Mouse (Mus musculus) left cerebral cortex, postnatal 10 days (tissue): Measurements from ENCODE around the gene Tmem37. TPM values are rescaled to one million over a fixed set of nuclear protein-coding genes. Genes with fewer than 3 reads are reported as not detected.
A peak's percentile ranks its signal among the peaks of the same experiment; 100 is the strongest.

Experiments used
- DNase-seq, 2 experiments: peaks; one replicate each; pipeline ENCODE4 v3.0.0; 2021 to 2022; ENCODE audit warnings: low spot score in 2 of 2, mixed read lengths in 1 of 2; ENCODE audit errors: extremely low spot score in 1 of 2
- intact Hi-C: fragments of 180-260 bp; cut with DNase I; formaldehyde crosslinking; loops from one replicate; pipeline ENCODE4 v1.15.1; 2025
- total RNA-seq, 2 experiments: library from RNA; stranded (reverse); gene quantifications; 2 replicates each; pipeline ENCODE4 v1.2.3; 2021

The Tmem37 gene
- total RNA-seq, 2 experiments from 2014 or later = 1.4 to 1.8 TPM

DNA sequence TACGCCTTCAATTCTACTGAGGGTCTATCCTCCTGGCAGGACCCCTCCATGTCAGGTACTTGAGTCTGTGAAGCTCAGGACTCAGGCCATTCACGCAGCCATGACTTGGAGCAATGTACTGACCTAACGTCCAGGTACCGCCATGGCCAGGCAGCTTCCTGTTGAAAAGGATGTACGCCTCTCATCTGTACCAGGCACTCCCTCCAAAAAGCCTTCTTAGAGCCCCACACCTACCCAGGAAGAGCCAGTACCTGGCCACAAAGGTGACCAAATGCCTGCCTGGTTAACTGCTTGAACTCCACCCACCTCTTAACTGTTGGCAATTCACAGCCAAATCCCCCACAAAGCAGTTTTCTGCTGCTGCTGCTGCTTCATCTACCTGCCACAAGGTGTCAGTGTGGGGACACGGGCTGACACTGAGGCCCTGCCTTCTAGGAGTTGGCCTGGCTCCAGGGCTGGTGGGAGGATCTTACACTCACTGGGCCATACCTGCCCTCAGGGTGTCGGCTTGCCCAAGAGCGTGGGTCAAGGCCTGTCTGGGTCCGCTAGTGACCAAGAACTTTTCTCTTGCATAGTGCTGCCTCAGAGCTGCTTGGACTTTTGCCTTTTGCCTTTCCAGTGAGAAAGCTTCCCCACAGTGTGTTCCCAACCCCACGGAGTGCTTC, 40.9 kb downstream of the Tmem37 start:
- intact Hi-C loops = loop anchor here (2.0 kb wide), 1 partner anchor 60 kb away; no protein-coding TSS in a partner anchor

DNA sequence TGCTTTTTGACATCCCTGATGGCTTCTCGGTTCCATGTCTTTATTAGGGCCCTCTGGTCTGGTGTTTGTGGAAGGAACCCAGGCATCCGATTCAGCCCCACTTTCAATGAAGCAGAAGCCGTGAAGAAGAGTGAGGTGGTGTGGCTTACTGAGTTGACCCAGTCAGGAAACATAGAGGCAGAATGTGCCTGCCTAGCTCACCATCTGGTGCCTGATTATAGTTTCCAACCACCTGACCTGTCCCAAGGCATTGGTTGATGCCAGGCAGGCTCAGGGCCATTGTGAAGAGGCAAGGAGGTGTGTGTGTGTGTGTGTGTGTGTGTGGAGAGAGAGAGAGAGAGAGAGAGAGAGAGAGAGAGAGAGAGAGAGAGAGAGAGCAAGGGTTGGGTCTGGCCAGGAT, 43.4 kb downstream of the Tmem37 start:
- DNase-seq = no peak
- intact Hi-C loops = no loop called here

More for the DNA sequence above, 40.9 kb downstream of the Tmem37 start:
- DNase-seq = peak; percentile 59 to 91

- peak in 1 of 2 experiments; percentile 37 for DNase-seq
- intact Hi-C loops = no loop called here
Measured at GRCm38 (mm10) chr1:120027693-120028092, 46.2 kb downstream of the Tmem37 start.

- intact Hi-C loops = no loop called here
- no peak for DNase-seq
Measured at GRCm38 (mm10) chr1:120025050-120025439, 48.8 kb downstream of the Tmem37 start.

- DNase-seq = no peak
- intact Hi-C loops = no loop called here
Measured at GRCm38 (mm10) chr1:120024331-120025049, 49.4 kb downstream of the Tmem37 start.

DNA sequence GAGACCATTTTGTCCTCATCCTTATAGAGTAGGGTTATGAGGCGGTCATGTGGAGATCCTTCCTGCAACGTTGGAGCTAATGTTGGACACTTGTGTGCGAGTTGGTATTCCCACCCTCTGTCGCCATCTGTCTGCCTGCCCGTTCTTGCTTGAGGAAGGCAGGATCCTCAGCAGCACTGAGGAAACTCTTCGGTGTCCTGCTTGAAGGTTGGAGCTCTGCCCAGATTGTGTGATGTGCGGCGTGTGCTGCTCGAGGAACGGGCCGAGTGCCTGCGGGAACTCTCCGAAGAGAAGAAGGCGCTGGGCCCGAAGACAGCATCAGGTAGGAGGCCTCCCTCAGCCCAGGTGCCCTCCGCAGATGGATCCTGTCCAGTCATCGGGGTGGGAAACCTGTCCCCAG, 51.9 kb downstream of the Tmem37 start:
- peak; percentile 40 to 48 for DNase-seq
- intact Hi-C loops = no loop called here

DNA sequence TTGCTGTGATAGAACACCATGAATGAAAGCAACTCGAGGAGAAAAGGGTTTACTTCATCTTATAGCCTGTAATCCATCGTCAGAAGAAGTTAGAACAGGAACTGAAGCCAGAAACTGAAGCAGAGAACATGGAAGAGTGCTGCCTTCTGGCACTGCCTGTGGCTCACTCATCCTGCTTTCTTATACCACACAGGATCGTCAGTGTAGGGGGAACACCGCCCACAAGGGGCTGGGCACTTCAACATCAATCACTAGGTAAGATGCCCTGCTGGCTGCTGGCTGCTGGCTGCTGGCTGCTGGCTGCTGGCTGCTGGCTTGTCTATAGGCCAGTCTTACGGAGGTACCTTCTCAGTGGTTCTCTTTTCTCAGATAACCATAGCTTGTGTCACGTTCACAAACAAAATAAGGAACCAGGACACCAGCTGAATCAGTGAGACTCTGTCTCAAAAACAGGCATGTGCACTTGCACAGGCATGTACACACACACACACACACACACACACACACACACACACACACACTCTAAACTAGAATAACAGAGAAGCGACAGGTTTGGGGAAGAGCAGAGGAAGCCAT, 53.5 kb downstream of the Tmem37 start:
- no peak for DNase-seq

DNA sequence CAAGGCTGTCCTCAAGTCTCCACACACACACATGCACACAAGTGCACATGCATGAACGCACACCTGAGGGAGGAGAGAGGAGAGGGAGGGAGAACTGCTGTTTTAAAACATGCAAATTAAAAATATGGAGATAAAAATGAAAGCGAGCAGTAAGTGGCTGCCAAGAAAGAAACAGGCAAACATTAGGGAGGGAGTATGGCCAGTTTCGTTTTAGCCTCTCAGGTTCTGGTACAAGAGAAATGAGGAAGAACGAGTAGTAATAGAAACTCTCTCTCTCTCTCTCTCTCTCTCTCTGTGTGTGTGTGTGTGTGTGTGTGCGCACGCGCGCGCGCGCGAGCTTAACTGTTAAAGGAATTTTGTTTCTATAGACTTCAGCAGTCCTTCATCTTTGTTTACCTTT, 54.4 kb downstream of the Tmem37 start:
- no peak for DNase-seq
- intact Hi-C loops = no loop called here

More for the DNA sequence above, 53.5 kb downstream of the Tmem37 start:
- intact Hi-C loops = no loop called here

DNA sequence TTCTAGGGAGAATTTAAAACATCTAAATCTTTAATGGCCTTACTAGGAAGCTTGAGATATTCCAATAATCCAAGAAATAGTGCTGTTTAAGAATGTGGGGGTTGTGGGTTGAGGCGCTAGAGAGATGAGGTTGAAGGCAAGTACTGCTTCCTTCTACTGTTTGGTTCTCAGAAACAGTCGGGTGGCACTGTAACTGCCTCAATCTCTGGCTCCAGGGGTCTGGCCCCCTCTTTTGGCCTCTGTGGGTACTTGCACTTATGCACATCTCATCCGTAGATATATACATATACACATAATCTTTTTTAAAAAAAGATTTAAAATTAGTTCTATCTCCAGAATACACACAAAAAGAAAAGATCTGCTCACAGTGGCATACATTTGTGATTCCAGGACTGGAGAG, 55.0 kb downstream of the Tmem37 start:
- intact Hi-C loops = no loop called here

More for the DNA sequence above, 55.0 kb downstream of the Tmem37 start:
- DNase-seq = no peak

Other genes with a start within 250 kb of the Tmem37 start
- 10 to 100 TPM; 46.2 to 54.6 TPM for gene Ptpn4, start 236.5 kb downstream of the Tmem37 start, total RNA-seq
- gene Tmem177, start 160.9 kb downstream of the Tmem37 start, total RNA-seq = 1 to 10 TPM; 5.8 to 6.2 TPM
- gene Cfap221, start 76.8 kb downstream of the Tmem37 start, total RNA-seq = under 1 TPM; 0.39 to 0.49 TPM
- 1 to 10 TPM in 1 of 2 experiments, under 1 TPM in 1; 0.75 to 1.0 TPM for gene Sctr, start 67.2 kb downstream of the Tmem37 start, total RNA-seq
- gene Dbi, start 47.0 kb upstream of the Tmem37 start, total RNA-seq = 100 to 1,000 TPM; 343 to 360 TPM
- gene 3110009E18Rik, start 47.1 kb upstream of the Tmem37 start, total RNA-seq = 1 to 10 TPM; 6.8 to 8.7 TPM
- 1 to 10 TPM; 7.2 to 8.9 TPM for gene Steap3, start 198.6 kb upstream of the Tmem37 start, total RNA-seq